Mouse (Mus musculus) heart, postnatal 0 days (tissue): ENCODE data around the gene Zfp385b. TPM values are rescaled to one million over a fixed set of nuclear protein-coding genes. Genes with fewer than 3 reads are reported as not detected.

ENCODE experiments used
- ATAC-seq: fragments of 200-750 bp; cut with Nextera tagmentation; 2 replicates; pipeline ENCODE4 v1.8.0; 2017; ENCODE audit warnings: low read depth, moderate number of reproducible peaks, moderate library complexity; ENCODE audit not compliant: insufficient read depth
- DNase-seq: peaks from one replicate; pipeline ENCODE4 v3.0.0-alpha.2; 2016; ENCODE audit warnings: low spot score
- H3K27ac ChIP-seq: fragments of 300-500 bp; sonication (generic); 2 replicates; pipeline ENCODE4 v1.5.1; 2014; ENCODE audit warnings: low read depth, mild to moderate bottlenecking
- H3K27me3 ChIP-seq: fragments of 300-500 bp; sonication (generic); 2 replicates; pipeline ENCODE4 v1.6.1; 2014; ENCODE audit warnings: low read length, mixed read lengths; ENCODE audit not compliant: control insufficient read depth, insufficient read depth
- H3K36me3 ChIP-seq: fragments of 300-500 bp; sonication (generic); replicated peaks from 2 replicates; pipeline ENCODE4 v1.6.1; 2014; ENCODE audit warnings: low read length, mixed read lengths; ENCODE audit not compliant: control insufficient read depth, insufficient read depth
- H3K4me1 ChIP-seq: fragments of 300-500 bp; sonication (generic); 2 replicates; pipeline ENCODE4 v1.6.1; 2014; ENCODE audit warnings: antibody characterized with exemption; ENCODE audit not compliant: control insufficient read depth, insufficient read depth
- H3K4me2 ChIP-seq: fragments of 300-500 bp; sonication (generic); 2 replicates; pipeline ENCODE4 v1.6.1; 2014; ENCODE audit warnings: low read depth, mild to moderate bottlenecking, low read length, moderate library complexity
- H3K4me3 ChIP-seq: fragments of 300-500 bp; sonication (generic); 2 replicates; pipeline ENCODE4 v1.5.1; 2014; ENCODE audit warnings: low read depth, low read length
- H3K9ac ChIP-seq: fragments of 300-500 bp; sonication (generic); replicated peaks from 2 replicates; pipeline ENCODE4 v1.6.1; 2014; ENCODE audit warnings: low read depth, low read length, mixed read lengths
- H3K9me3 ChIP-seq: fragments of 300-500 bp; sonication (generic); replicated peaks from 2 replicates; pipeline ENCODE4 v1.6.1; 2016; ENCODE audit warnings: low read length; ENCODE audit not compliant: control insufficient read depth
- CTCF ChIP-seq: IDR thresholded peaks from 2 replicates; pipeline ENCODE4 v1.5.1; 2016; ENCODE audit warnings: antibody characterized with exemption, control low read depth, low read depth
- EP300 ChIP-seq: IDR thresholded peaks from 2 replicates; pipeline ENCODE4 v1.6.1; 2016; ENCODE audit warnings: antibody characterized with exemption, low read depth
- WGBS: fragments of 180-500 bp; shearing (Covaris S2); extraction: QIAGEN DNeasy Blood & Tissue Kit; methylation state at CpG from one replicate; pipeline ENCODE4 v1.1.7; 2014; 5-methylcytosine and 5-hydroxymethylcytosine counted together
- polyA plus RNA-seq: library from polyadenylated mRNA; unstranded; fragments of >200 nt; fragmentation: Nextera tagmentation; extraction: Ambion mirVana; gene quantifications from 2 replicates; pipeline ENCODE4 v1.2.1, GENCODE M21; 2015
- total RNA-seq: library from RNA; depleted of rRNA; stranded (reverse); fragments of >200 nt; gene quantifications from 2 replicates; pipeline ENCODE4 v1.2.3, GENCODE M21; 2014; ENCODE audit warnings: low replicate concordance

Zfp385b gene
- total and polyA plus RNA-seq, 2 experiments from 2014 or later = 1.8 to 4.2 TPM

- Histone ChIP-seq H3K27ac (no peak overlapping the region), H3K36me3 (no peaks in the 10 kb centered on the region), H3K27me3 (no peaks in the 10 kb centered on the region), H3K9me3 (peaks cover 11% of the 10 kb centered on the region), H3K9ac (no peak overlapping the region), H3K4me2 (no peak overlapping the region), H3K4me3 (no peak overlapping the region), H3K4me1 (no peaks in the 10 kb centered on the region)
- TF ChIP-seq CTCF (no peak), EP300 (no peak)
- no peak for DNase-seq
- 92% methylated on average over 1 of the region's 1 CpGs for WGBS
- ATAC-seq = no peak
These were observed 235.9 kb downstream of the Zfp385b start for GRCm38 (mm10) chr2:77583586-77583985.

- H3K4me2 ChIP-seq = no peak overlapping the region
- DNase-seq = no peak
- TF ChIP-seq CTCF = no peak
- no peak for TF ChIP-seq EP300
- H3K27ac ChIP-seq = no peak overlapping the region
- H3K9me3 ChIP-seq = no peaks in the 10 kb centered on the region
- no peak for ATAC-seq
- WGBS = 55% methylated on average over 1 of the region's 1 CpGs
- no peak overlapping the region for H3K9ac ChIP-seq
- no peaks in the 10 kb centered on the region for H3K4me1 ChIP-seq
- no peaks in the 10 kb centered on the region for H3K36me3 ChIP-seq
- H3K27me3 ChIP-seq = no peaks in the 10 kb centered on the region
- H3K4me3 ChIP-seq = no peak overlapping the region
These were observed 242.9 kb downstream of the Zfp385b start for GRCm38 (mm10) chr2:77576571-77576970.

DNA sequence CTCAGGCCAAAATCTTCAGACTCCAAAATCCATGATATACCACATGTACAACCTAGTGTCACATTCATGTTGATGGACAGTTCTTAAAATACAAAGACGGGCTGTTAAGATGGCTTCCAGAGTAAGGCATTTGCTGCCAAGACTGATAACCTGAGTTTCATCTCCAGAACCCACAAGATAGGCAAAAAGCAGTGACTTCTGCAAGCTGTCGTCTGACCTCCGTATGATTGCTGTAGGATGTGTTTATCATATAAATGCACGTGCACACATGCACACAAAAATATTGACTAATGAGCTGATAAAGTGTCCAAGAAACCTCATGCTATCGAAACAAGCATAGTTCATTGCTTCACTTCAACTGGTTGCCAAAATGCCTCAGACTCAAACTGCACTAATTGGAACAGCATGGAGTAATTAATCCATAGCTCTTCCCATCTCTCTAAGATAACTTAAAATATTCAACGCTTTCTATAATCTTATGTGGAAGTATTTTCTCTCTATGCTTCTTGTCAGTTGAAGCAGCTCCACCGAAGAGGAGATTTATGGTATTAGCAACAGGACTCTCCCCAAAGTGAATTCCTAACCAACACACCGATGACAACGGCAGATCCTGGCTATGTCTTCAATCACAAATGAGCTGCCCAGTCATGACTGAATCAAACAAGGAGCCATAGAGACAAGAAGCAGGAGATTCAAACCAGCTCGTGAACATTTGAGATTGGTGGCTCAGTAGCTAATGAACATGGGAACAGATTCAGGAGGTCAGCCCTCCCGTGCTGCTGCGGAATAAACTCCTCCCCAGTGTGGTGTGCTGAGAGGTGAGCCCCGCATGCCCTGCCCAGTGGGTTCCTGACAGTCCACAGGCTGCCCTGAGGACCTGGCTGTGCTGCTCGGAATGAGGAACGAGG is 251.7 kb downstream of the Zfp385b start:
- 63% methylated on average over 15 of the region's 15 CpGs for WGBS
- Histone ChIP-seq H3K27ac (no peak overlapping the region), H3K9ac (no peak overlapping the region), H3K4me3 (no peak overlapping the region), H3K36me3 (no peaks in the 10 kb centered on the region), H3K4me2 (no peak overlapping the region), H3K9me3 (no peaks in the 10 kb centered on the region), H3K4me1 (no peaks in the 10 kb centered on the region), H3K27me3 (no peaks in the 10 kb centered on the region)
- DNase-seq (no peak), ATAC-seq (no peak)
- no peak for TF ChIP-seq CTCF
- no peak for TF ChIP-seq EP300

- Histone ChIP-seq H3K27ac (no peak overlapping the region), H3K4me2 (no peak overlapping the region), H3K4me3 (no peak overlapping the region), H3K27me3 (no peaks in the 10 kb centered on the region), H3K36me3 (no peaks in the 10 kb centered on the region), H3K9ac (no peak overlapping the region), H3K4me1 (peaks cover 7% of the 10 kb centered on the region; the same call in 1 of the 2 replicates), H3K9me3 (no peaks in the 10 kb centered on the region)
- no peak for ATAC-seq
- TF ChIP-seq EP300 = no peak
- TF ChIP-seq CTCF = no peak
- DNase-seq = no peak
- WGBS = 36% methylated on average over 1 of the region's 1 CpGs
These were observed 255.7 kb downstream of the Zfp385b start for GRCm38 (mm10) chr2:77563706-77564105.

- Histone ChIP-seq H3K9me3 (no peaks in the 10 kb centered on the region), H3K4me3 (no peak overlapping the region), H3K27ac (no peak overlapping the region), H3K9ac (no peak overlapping the region), H3K27me3 (no peaks in the 10 kb centered on the region), H3K4me1 (peaks cover 7% of the 10 kb centered on the region; the same call in 1 of the 2 replicates), H3K4me2 (no peak overlapping the region), H3K36me3 (no peaks in the 10 kb centered on the region)
- TF ChIP-seq CTCF (no peak), EP300 (no peak)
- 38% methylated on average over 5 of the region's 5 CpGs for WGBS
- no peak for DNase-seq
- no peak for ATAC-seq
These were observed 257.5 kb downstream of the Zfp385b start for GRCm38 (mm10) chr2:77561941-77562340.

DNA sequence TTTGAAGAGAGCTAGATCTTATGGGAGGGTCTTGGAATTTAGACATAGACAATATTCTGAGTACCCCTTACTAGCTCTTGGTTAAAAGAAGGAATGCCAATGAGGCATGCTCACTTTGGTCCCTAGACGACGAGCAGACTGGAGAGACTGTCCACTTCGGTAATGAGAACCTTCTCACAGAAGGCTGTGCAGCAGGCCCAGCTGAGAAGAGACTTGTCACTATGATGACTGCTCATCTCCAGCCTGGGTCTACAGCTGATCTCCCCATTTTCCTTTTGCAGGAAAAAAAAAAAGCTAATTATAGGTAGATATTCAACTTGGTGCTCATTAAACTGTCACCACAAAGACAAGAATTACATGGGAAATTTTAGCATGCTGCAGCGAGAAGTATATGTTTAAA is 262.5 kb downstream of the Zfp385b start:
- TF ChIP-seq CTCF = no peak
- TF ChIP-seq EP300 = no peak
- no peaks in the 10 kb centered on the region for H3K9me3 ChIP-seq
- no peak overlapping the region for H3K4me2 ChIP-seq
- no peak overlapping the region for H3K4me3 ChIP-seq
- H3K36me3 ChIP-seq = no peaks in the 10 kb centered on the region
- no peak for ATAC-seq
- no peak overlapping the region for H3K9ac ChIP-seq
- H3K4me1 ChIP-seq = peaks cover 13% of the 10 kb centered on the region; the same call in 1 of the 2 replicates
- 85% methylated on average over 4 of the region's 4 CpGs for WGBS
- no peak for DNase-seq
- no peaks in the 10 kb centered on the region for H3K27me3 ChIP-seq
- no peak overlapping the region for H3K27ac ChIP-seq
